Mouse (Mus musculus): ENCODE data around the gene Kat2a. TPM values are rescaled to one million over a fixed set of nuclear protein-coding genes. Genes with fewer than 3 reads are reported as not detected.
"Not testable (repeated sequence)": the region's sequence is repeated elsewhere in the genome, so short reads cannot be mapped to it uniquely, and the experiment has no call there.

The Kat2a gene
- total RNA-seq, 1 experiment from 2014 or later: 35.3 TPM

- no peak for ATAC-seq (replicated peaks; ENCODE audit: low read depth, poor library complexity, severe bottlenecking)
Measured at GRCm38 (mm10) chr11:100684084-100684483, 28.2 kb downstream of the Kat2a start.

- no peak for ATAC-seq (replicated peaks; ENCODE audit: low read depth, poor library complexity, severe bottlenecking)
Measured at GRCm38 (mm10) chr11:100682526-100682925, 29.7 kb downstream of the Kat2a start.

- ATAC-seq (replicated peaks; ENCODE audit: low read depth, poor library complexity, severe bottlenecking): no peak
Measured at GRCm38 (mm10) chr11:100681826-100682225, 30.4 kb downstream of the Kat2a start.

DNA sequence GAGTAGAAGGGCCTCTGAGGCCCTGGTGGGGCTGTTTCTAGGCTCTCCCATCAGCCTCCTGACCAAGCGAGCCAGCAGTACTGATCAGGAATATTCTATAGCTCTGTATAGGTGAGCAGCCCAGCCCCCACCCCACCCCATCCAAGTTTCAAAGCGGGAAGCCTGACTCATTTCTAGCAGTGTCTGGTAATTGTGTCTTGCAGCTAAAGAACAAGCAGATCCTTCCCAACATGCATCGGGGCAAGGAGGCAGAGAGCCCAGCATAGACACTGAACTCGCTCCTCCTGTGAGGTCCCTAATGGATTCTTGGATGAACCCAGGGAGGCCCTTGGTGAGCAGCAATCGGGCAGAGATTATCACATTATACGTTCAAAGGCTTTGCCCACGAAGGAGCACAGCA, 34.5 kb downstream of the Kat2a start:
- ATAC-seq (replicated peaks; ENCODE audit: low read depth, poor library complexity, severe bottlenecking): no peak

DNA sequence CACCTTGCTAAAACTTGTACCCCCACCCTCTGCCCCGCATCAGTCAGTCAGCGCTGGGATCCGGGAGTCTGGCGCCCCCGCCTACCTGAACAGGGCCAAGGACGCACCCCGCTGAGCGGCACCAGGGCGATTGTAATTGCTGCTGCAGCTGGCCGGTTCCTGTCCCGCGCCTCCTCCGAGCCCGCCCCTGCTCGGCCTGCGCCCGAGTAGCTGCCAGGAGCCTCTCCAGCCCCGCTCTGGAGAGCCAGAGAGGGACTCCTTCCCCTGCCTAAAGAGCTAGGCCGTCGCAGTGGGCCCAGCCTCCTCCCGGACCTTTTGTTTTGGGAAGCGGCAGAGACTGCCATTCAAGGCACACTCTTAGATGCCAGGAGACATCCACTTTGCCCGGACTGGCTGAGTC, 39.1 kb downstream of the Kat2a start:
- ATAC-seq (replicated peaks; ENCODE audit: low read depth, poor library complexity, severe bottlenecking): no peak

DNA sequence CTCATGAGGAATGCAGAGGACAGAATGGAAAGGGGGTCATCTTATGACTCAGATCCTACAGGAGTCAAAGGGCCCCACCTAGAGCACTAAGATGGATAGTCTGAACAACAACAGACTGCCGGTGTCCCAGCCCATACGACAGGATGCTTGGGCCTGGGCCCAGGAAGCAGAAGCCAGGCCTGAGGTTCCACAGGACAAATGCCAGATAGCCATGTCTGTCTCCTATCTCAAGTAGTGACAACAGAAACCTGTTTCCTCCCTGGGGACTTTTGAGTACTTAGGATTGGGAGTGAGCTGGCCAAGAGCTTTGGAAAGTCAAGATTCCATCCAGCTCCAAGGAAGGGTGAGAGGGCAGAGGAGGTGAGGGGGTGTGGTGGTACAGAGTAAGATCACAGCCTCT, 40.3 kb downstream of the Kat2a start:
- ATAC-seq (replicated peaks; ENCODE audit: low read depth, poor library complexity, severe bottlenecking): no peak

DNA sequence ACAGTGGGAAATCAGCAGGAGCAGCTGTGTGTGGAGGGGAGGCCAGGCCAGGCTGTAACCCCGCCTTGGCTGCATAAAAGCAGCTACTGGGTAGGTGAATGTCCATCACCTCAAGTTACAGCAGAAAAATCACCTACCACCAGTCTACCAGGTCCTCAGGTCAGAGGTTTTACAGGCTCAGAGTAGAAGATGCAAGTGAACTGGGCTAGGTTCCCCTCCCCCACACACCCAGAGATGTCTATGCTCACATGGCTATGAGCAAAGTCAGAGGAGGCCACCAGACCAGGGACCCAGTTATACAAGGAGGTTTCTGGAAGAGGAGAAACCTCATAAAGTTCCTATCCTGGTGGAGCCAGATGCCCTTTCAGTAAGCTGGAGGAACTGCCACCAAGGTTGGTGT, 41.2 kb downstream of the Kat2a start:
- ATAC-seq (replicated peaks; ENCODE audit: low read depth, poor library complexity, severe bottlenecking): no peak

DNA sequence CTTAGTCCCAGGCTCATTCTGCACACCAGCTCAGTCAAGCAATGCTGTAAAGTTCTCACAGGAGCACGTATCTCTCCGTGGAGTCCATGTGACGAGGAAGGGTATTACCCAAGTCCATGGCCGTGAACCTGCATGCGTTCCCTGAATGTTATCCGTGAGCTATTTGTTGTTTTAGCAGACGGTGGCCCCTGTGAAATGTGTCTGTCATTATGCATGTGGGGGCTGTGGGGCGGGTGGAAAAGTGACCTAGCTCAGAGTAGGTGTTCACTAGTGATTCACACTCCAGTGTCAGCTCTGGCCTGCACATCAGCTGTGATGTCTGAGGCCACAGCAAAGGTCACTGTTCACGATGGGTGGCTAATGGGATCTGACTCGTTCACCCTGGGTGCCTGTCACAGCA, 52.5 kb downstream of the Kat2a start:
- no peak for ATAC-seq (replicated peaks; ENCODE audit: low read depth, poor library complexity, severe bottlenecking)

- ATAC-seq (replicated peaks; ENCODE audit: low read depth, poor library complexity, severe bottlenecking): 0 out of 2 replicates have a peak, but pooled peaks have one; percentile 22
Measured at GRCm38 (mm10) chr11:100656458-100656857, 55.8 kb downstream of the Kat2a start.

DNA sequence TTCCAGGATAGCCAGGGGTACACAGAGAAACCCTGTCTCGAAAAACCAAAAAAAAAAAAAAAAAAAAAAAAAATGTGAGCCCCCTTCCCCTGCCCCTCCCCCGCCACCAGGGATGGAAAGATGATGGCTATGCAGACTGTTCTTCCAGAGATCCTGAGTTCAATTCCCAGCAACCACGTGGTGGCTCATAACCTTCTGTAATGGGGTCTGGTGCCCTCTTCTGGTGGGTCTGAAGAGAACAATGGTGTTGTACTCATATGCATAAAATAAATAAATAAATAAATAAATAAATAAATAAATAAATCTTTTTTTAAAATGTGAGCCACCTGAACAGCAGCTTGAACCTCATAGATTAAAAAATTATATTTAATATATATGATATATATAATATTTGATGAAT, 56.7 kb downstream of the Kat2a start:
- not testable (repeated sequence) for ATAC-seq (replicated peaks; ENCODE audit: low read depth, poor library complexity, severe bottlenecking)

Other genes starting within 250 kb of the Kat2a start
- 26.0 and 30.9 TPM in 2 replicates for gene Klhl11, start 239.7 kb downstream of the Kat2a start, total RNA-seq (2017)
- gene Acly, start 184.5 kb downstream of the Kat2a start, total RNA-seq (2017): 85.6 and 95.4 TPM in 2 replicates
- 0.05 TPM in 1 of 2 replicates, not detected in the other for gene Ttc25, start 166.9 kb downstream of the Kat2a start, total RNA-seq (2017)
- 34.8 and 36.4 TPM in 2 replicates for gene Cnp, start 137.6 kb downstream of the Kat2a start, total RNA-seq (2017)
- gene Nkiras2, start 93.2 kb downstream of the Kat2a start, total RNA-seq (2017): 14.0 and 16.2 TPM in 2 replicates
- gene Dnajc7, start 92.3 kb downstream of the Kat2a start, total RNA-seq (2017): 91.4 and 211 TPM in 2 replicates
- not detected in 2 replicates for gene Zfp385c, start 20.0 kb downstream of the Kat2a start, total RNA-seq (2017)
- gene Dhx58, start 8.2 kb downstream of the Kat2a start, total RNA-seq (2017): 23.7 and 25.9 TPM in 2 replicates
- gene Hspb9, start 1.4 kb upstream of the Kat2a start, total RNA-seq (2017): 6.3 TPM in 1 of 2 replicates, not detected in the other
- 75.8 and 87.2 TPM in 2 replicates for gene Rab5c, start 25.8 kb upstream of the Kat2a start, total RNA-seq (2017)
- not detected in 2 replicates for gene Kcnh4, start 47.5 kb upstream of the Kat2a start, total RNA-seq (2017)
- gene Hcrt, start 50.5 kb upstream of the Kat2a start, total RNA-seq (2017): not detected in 2 replicates
- 2.3 and 4.0 TPM in 2 replicates for gene Ghdc, start 58.5 kb upstream of the Kat2a start, total RNA-seq (2017)
- 49.4 and 64.4 TPM in 2 replicates for gene Stat5b, start 138.3 kb upstream of the Kat2a start, total RNA-seq (2017)
- gene Stat5a, start 146.9 kb upstream of the Kat2a start, total RNA-seq (2017): 44.4 and 52.7 TPM in 2 replicates
- 59.6 and 74.9 TPM in 2 replicates for gene Stat3, start 227.1 kb upstream of the Kat2a start, total RNA-seq (2017)

Data from common myeloid progenitor, adult 5-6 weeks (primary cell).